Mouse (Mus musculus): Measurements from ENCODE around the gene Acer2.

Gene Acer2

GRCm38 (mm10) chr4:86955448-86955847, 81.3 kb downstream of the Acer2 start:
- DNase-seq (ENCODE audit: low read depth) = no peak

- peak; percentile 24 for DNase-seq (ENCODE audit: low read depth)
These were observed 83.6 kb downstream of the Acer2 start for GRCm38 (mm10) chr4:86957576-86958411.

- DNase-seq (ENCODE audit: low read depth) = no peak
These were observed 103.1 kb downstream of the Acer2 start for GRCm38 (mm10) chr4:86977272-86977671.
